Mouse (Mus musculus) kidney, postnatal 25 days (tissue): ENCODE results near the gene Tdrd7.

Source experiments
- DNase-seq, 2 experiments: peaks; one replicate each; pipeline ENCODE4 v3.0.0; 2021; ENCODE audit warnings: mixed read lengths in 2 of 2

Gene Tdrd7

GRCm38 (mm10) chr4:46042505-46042850 is 77.3 kb downstream of the Tdrd7 start:
- no peak for DNase-seq

- DNase-seq, result no peak
Measured at GRCm38 (mm10) chr4:46043361-46043760, 78.2 kb downstream of the Tdrd7 start.

- no peak for DNase-seq
Measured at GRCm38 (mm10) chr4:46047971-46048370, 82.8 kb downstream of the Tdrd7 start.

GRCm38 (mm10) chr4:46048418-46048817 is 83.3 kb downstream of the Tdrd7 start:
- DNase-seq, result no peak

- DNase-seq, result no peak
Measured at GRCm38 (mm10) chr4:46053323-46054107, 88.4 kb downstream of the Tdrd7 start.

GRCm38 (mm10) chr4:46056163-46056562 is 91.0 kb downstream of the Tdrd7 start:
- DNase-seq, result no peak

GRCm38 (mm10) chr4:46061259-46061962 is 96.3 kb downstream of the Tdrd7 start:
- DNase-seq, result no peak

- no peak for DNase-seq
Measured at GRCm38 (mm10) chr4:46063841-46064240, 98.7 kb downstream of the Tdrd7 start.

- no peak for DNase-seq
Measured at GRCm38 (mm10) chr4:46064263-46064662, 99.1 kb downstream of the Tdrd7 start.

- DNase-seq, result peak in 1 of 2 experiments; percentile 58
Measured at GRCm38 (mm10) chr4:46064961-46065360, 99.8 kb downstream of the Tdrd7 start.

- DNase-seq, result no peak
Measured at GRCm38 (mm10) chr4:46065695-46066340, 100.7 kb downstream of the Tdrd7 start.

GRCm38 (mm10) chr4:46068060-46068459 is 102.9 kb downstream of the Tdrd7 start:
- DNase-seq, result no peak

- no peak for DNase-seq
Measured at GRCm38 (mm10) chr4:46068573-46068972, 103.4 kb downstream of the Tdrd7 start.

GRCm38 (mm10) chr4:46069851-46070482 is 104.8 kb downstream of the Tdrd7 start:
- no peak for DNase-seq

- no peak for DNase-seq
Measured at GRCm38 (mm10) chr4:46072631-46073030, 107.5 kb downstream of the Tdrd7 start.

- no peak for DNase-seq
Measured at GRCm38 (mm10) chr4:46073736-46074135, 108.6 kb downstream of the Tdrd7 start.

GRCm38 (mm10) chr4:46075664-46076063 is 110.5 kb downstream of the Tdrd7 start:
- DNase-seq, result no peak

- no peak for DNase-seq
Measured at GRCm38 (mm10) chr4:46076892-46077291, 111.8 kb downstream of the Tdrd7 start.

- no peak for DNase-seq
Measured at GRCm38 (mm10) chr4:46080261-46080660, 115.1 kb downstream of the Tdrd7 start.

GRCm38 (mm10) chr4:46082555-46082954 is 117.4 kb downstream of the Tdrd7 start:
- no peak for DNase-seq
